Mouse (Mus musculus) spleen, postnatal 0 days (tissue): ENCODE results near the gene Mbnl2. TPM values are rescaled to one million over a fixed set of nuclear protein-coding genes. Genes with fewer than 3 reads are reported as not detected.

ENCODE experiments used
- polyA plus RNA-seq: library from polyadenylated mRNA; unstranded; fragments of >200 nt; fragmentation: Nextera tagmentation; extraction: Ambion mirVana; gene quantifications from 2 replicates; pipeline ENCODE4 v1.2.1, GENCODE M21; 2015

Gene Mbnl2
- 32.9 and 39.7 TPM in 2 replicates for polyA plus RNA-seq

GRCm38 (mm10) chr14:120275246-120276238, at the start of gene Mbnl2:
Mbnl2 (plus strand) TSS chr14:120275669.

GRCm38 (mm10) chr14:120477982-120478568, 202.6 kb downstream of the Mbnl2 start, which contains the start of gene Rap2a:
Rap2a (plus strand) TSS chr14:120478444.

Other genes starting within 250 kb of the Mbnl2 start
- not detected in 2 replicates for gene Oxgr1, start 233.2 kb upstream of the Mbnl2 start, polyA plus RNA-seq
- 7.6 and 9.0 TPM in 2 replicates for gene Rap2a, start 202.8 kb downstream of the Mbnl2 start, polyA plus RNA-seq